Mouse (Mus musculus): ENCODE measurements around the gene A830031A19Rik.

The A830031A19Rik gene

DNA sequence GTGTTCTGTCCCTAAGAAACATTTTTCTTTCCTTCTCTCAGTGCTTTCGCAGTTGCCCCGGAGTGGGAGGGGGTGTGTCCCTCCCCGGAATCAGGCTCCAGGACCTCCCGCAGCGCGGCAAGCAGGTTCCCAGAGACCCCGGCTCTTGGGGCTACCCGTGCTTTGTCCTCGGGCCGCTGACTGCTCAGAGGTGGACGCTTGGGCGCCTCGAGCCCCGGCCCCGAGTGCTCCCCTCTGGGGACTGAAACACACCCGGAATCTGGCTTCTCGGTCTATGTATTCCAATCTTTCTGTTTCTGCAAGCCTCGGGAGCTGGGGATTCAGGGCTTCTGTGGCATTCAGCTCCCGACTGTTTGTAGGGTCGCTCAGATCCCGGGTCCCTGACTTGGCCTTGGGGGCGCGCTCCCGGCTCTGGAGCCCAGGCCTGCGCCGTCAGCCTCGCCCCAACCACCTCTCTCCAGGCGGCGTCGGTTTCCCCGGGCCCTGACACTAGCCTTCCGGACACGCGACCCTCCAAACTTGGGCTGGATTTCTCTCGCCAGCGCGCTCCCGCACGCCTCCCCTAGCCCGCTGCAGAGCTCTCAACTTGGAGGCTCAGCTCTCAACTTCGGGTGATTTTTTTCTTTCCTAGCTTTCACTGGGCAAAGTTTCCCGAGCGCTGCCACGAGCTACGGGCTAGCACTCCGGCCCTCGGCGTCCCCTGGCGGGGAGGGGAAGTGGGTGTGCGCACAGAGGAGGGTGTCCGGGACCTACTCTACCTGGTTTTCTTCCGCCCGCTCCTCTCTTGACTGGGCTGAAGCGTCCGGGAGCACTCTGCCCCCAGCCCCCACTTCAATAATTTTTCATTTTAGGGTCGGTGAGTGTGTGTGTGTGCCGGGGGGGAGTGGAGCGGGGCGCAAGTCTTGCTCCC is 2.2 kb upstream of the A830031A19Rik start:
- peak; percentile 30 to 36 for DNase-seq

DNA sequence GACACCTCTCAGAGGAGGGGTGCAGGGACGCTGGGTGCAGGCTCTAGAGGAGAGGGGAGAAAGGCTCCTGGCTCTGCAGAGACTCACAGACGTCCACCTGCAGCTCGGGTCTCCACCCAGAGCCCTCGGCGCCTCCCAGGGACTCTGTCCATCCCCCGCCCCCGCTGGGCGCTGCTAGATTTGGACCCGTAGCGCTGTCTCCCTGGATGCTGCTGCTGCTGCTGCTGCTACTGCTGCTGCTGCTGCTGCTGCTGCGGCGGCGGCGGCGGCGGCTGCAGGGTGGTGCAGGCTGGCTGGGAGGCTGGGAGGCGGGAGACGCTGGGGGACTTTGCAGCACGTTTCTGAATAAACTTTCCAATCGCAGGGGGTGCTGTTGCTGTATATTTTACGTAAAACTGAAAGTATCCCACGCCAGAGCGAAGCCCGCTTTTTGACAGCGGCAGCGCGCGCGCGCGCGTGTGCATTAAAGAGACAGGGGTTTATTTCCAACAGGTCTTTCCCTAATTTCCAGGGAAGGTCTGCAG is 1.3 kb upstream of the A830031A19Rik start:
- peak; percentile 49 for DNase-seq

- DNase-seq: no peak
These were observed 752 bp upstream of the A830031A19Rik start for GRCm38 (mm10) chr11:24075486-24076126.

GRCm38 (mm10) chr11:24074021-24074591 is 748 bp downstream of the A830031A19Rik start:
- peak in 1 of 2 experiments; percentile 8 for DNase-seq

- no peak for DNase-seq
These were observed 9.5 kb downstream of the A830031A19Rik start for GRCm38 (mm10) chr11:24065313-24065712.

DNA sequence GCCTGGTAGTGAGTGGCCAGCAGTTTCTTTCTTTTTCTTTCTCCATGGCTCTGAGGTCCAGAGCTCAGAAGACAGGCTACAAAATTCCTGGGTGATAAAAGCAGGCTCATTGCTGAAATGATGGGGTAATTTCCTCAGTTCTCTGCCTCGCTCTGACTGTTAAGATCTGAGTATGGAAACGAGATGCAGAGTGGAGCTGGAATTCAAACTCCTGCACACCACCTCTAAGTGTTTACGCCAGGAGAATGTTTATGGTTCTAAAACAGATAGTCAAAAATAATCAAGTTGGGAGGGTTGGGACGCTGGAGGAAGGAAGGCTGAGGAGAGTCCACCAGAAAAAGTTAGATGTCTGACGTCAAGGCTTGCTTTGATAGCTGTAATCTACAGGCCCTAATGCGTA is 10.6 kb downstream of the A830031A19Rik start:
- no peak for DNase-seq

- no peak for DNase-seq
These were observed 12.3 kb downstream of the A830031A19Rik start for GRCm38 (mm10) chr11:24062495-24063096.

GRCm38 (mm10) chr11:24061819-24062218 is 13.0 kb downstream of the A830031A19Rik start:
- no peak for DNase-seq

GRCm38 (mm10) chr11:24060428-24060827 is 14.4 kb downstream of the A830031A19Rik start:
- DNase-seq: no peak

GRCm38 (mm10) chr11:24059137-24059536 is 15.7 kb downstream of the A830031A19Rik start:
- DNase-seq: no peak

DNA sequence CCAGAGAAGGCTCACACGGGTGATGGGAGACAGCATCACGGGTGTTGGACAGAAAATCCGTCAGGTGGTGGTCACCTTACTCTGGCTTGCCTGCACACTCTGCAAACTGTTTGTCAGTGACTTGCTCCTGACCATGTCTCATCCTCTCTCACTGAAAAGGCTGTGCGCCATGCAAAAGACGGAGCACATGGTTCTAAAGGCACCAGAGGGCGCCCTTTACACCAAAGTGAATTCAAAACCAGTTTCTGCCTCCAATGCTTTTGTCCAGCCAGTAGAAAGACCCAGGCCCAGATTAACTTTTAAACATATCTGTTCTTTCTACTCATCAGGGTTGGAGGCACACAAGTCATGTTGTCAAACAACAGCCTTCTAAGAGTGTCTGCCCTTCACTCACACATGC is 22.0 kb downstream of the A830031A19Rik start:
- no peak for DNase-seq

GRCm38 (mm10) chr11:24050032-24050757 is 24.7 kb downstream of the A830031A19Rik start:
- no peak for DNase-seq

GRCm38 (mm10) chr11:24049226-24050031 is 25.4 kb downstream of the A830031A19Rik start:
- peak; percentile 46 to 61 for DNase-seq

- DNase-seq: no peak
These were observed 30.8 kb downstream of the A830031A19Rik start for GRCm38 (mm10) chr11:24044025-24044424.

DNA sequence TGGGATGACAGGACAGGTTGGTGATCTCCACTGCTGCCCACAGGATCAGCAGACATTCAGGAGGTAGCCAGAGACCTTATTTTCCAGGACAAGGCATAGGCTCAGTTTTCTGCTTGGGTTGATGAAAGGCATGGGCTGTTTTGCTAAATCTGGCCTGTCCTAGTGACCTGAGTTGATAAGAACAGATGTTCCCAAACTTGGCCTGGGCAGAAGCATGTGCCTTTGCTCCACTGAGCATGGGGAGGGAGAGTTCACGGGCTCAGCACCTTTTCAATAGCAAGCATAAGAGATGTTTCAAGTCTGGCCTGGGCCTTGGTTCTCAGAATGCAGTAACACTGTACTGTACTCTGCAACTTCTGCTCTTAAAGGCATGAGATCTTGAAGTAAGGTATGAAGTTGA is 54.1 kb downstream of the A830031A19Rik start:
- DNase-seq: no peak

- no peak for DNase-seq
These were observed 56.1 kb downstream of the A830031A19Rik start for GRCm38 (mm10) chr11:24018783-24019182.

GRCm38 (mm10) chr11:24016647-24017179 is 58.1 kb downstream of the A830031A19Rik start:
- DNase-seq: no peak

DNA sequence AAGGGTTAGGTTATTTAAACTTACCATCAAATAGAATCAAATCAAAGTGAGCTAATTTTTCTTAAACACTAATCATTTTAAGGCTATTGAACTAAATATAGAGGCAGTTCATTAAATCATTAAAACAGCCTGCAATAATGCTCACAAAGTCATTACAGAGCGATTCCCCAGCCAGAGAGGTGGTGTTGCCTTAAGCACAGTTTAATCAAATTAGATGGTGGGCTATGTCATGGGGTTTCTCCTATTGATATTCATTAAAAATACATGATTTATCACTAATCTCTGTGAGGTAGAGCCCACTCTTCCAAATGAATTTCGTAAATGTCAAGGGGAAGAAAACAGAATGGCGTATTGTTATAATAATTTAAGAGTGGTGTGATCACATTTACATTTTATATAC is 58.8 kb downstream of the A830031A19Rik start:
- no peak for DNase-seq

GRCm38 (mm10) chr11:24014642-24015041 is 60.2 kb downstream of the A830031A19Rik start:
- no peak for DNase-seq

GRCm38 (mm10) chr11:24012301-24012700 is 62.6 kb downstream of the A830031A19Rik start:
- no peak for DNase-seq

- DNase-seq: no peak
These were observed 65.9 kb downstream of the A830031A19Rik start for GRCm38 (mm10) chr11:24008976-24009375.

Data from thymus, adult 18-20 months (tissue).